Mouse (Mus musculus) heart, embryonic 11.5 days (tissue): ENCODE measurements around the gene Meiob. TPM values are rescaled to one million over a fixed set of nuclear protein-coding genes. Genes with fewer than 3 reads are reported as not detected.

Source experiments
- ATAC-seq: fragments of 200-750 bp; cut with Nextera tagmentation; replicated peaks from 2 replicates; pipeline ENCODE4 v1.8.0; 2017; ENCODE audit warnings: moderate library complexity; ENCODE audit not compliant: insufficient number of reproducible peaks, low FRiP score, low TSS enrichment
- H3K27ac ChIP-seq: fragments of 300-500 bp; sonication (generic); 2 replicates; pipeline ENCODE4 v1.5.1; 2014; ENCODE audit warnings: mild to moderate bottlenecking, low read depth, low read length
- H3K27me3 ChIP-seq: fragments of 300-500 bp; sonication (generic); 2 replicates; pipeline ENCODE4 v1.6.1; 2014; ENCODE audit warnings: mild to moderate bottlenecking, low read length, mixed read lengths; ENCODE audit not compliant: control insufficient read depth, insufficient read depth
- H3K36me3 ChIP-seq: fragments of 300-500 bp; sonication (generic); 2 replicates; pipeline ENCODE4 v1.6.1; 2014; ENCODE audit warnings: mild to moderate bottlenecking, low read length, moderate library complexity, mixed read lengths; ENCODE audit not compliant: control insufficient read depth, insufficient read depth
- H3K4me1 ChIP-seq: fragments of 300-500 bp; sonication (generic); 2 replicates; pipeline ENCODE4 v1.6.1; 2014; ENCODE audit warnings: low read length; ENCODE audit not compliant: control insufficient read depth, insufficient read depth
- H3K4me2 ChIP-seq: fragments of 300-500 bp; sonication (generic); 2 replicates; pipeline ENCODE4 v1.6.1; 2014; ENCODE audit warnings: mild to moderate bottlenecking, moderate library complexity
- H3K4me3 ChIP-seq: fragments of 300-500 bp; sonication (generic); 2 replicates; pipeline ENCODE4 v1.5.1; 2014; ENCODE audit warnings: low read depth, low read length
- H3K9ac ChIP-seq: fragments of 300-500 bp; sonication (generic); 2 replicates; pipeline ENCODE4 v1.6.1; 2014; ENCODE audit warnings: mild to moderate bottlenecking, low read depth, low read length, moderate library complexity
- H3K9me3 ChIP-seq: fragments of 300-500 bp; sonication (generic); replicated peaks from 2 replicates; pipeline ENCODE4 v1.6.1; 2016; ENCODE audit warnings: low read length; ENCODE audit not compliant: control insufficient read depth
- whole genome bisulfite sequencing: fragments of 180-500 bp; shearing (Covaris S2); extraction: QIAGEN DNeasy Blood & Tissue Kit; methylation state at CpG from one replicate; pipeline ENCODE4 v1.1.7; 2014; ENCODE audit not compliant: insufficient replicate concordance; 5-methylcytosine and 5-hydroxymethylcytosine counted together
- polyA plus RNA-seq: library from polyadenylated mRNA; unstranded; fragments of >200 nt; fragmentation: Nextera tagmentation; extraction: Ambion mirVana; gene quantifications from 2 replicates; pipeline ENCODE4 v1.2.1, GENCODE M21; 2014

Gene Meiob
- not detected in 2 replicates for polyA plus RNA-seq

DNA sequence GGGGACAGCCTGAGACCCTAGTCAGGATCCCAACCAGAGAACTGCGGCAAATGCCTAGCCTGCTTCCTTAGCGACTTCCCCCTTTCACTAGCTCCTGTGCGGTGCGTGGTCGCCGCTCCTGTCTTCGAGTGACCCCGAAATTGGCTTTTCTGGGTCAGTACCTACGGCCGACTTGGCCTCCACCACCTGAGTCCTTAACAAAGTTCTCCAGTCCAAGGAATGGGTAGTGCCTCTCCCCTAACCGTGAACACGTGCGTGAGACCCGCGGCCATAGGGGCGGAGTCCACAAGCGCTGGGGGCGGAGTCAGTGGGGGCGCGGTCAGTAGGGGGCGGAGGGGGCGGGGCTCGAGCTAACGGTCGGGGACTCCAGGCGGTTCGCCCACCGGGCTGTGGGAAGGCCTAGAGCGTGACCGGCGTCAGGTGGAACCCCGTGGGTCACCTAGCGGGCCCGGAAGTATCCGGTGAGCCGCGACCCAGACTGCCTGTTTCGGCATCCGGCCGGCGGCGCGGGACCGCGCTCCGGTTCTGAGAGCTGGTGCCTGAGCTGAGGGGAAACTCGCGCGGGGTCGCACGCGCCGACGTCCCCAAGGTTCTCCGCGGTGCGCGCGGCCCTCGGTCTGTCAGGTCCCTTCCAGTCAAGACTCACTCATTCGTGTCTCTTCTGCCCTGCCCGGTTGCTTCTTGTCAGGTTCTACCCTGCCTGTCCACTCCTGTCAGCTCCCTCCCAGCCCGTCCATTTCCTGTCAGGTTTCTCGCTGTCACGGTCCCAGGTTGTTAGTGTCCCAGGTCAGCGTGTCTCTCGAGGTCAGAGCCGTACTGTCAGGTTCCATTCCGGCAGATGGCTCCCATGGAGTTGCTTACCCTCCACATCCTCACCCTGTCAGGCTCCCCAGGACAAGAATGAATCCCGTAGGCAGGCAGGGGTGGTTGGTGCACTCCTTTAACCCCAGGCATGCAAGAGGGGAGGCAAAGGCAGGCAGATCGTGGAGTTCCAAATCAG lies at the start of gene Meiob:
Gene Meiob, plus strand, starts transcription at position 338 of the 1,000 bp plus-strand sequence.
- H3K9ac ChIP-seq: peak within 1 kb of the TSS; percentile 73
- H3K9me3 ChIP-seq: no peaks in the 10 kb centered on the region
- no peaks in the 10 kb centered on the region for H3K36me3 ChIP-seq
- WGBS: under 1% methylated on average over 68 of the region's 71 CpGs
- H3K4me3 ChIP-seq: peak within 1 kb of the TSS; percentile 80
- peak within 1 kb of the TSS; percentile 94 for H3K4me2 ChIP-seq
- no peak within 1 kb of the TSS for H3K27ac ChIP-seq
- ATAC-seq: peak; percentile 77
- no peaks in the 10 kb centered on the region for H3K4me1 ChIP-seq
- H3K27me3 ChIP-seq: peaks cover 21% of the 10 kb centered on the region

DNA sequence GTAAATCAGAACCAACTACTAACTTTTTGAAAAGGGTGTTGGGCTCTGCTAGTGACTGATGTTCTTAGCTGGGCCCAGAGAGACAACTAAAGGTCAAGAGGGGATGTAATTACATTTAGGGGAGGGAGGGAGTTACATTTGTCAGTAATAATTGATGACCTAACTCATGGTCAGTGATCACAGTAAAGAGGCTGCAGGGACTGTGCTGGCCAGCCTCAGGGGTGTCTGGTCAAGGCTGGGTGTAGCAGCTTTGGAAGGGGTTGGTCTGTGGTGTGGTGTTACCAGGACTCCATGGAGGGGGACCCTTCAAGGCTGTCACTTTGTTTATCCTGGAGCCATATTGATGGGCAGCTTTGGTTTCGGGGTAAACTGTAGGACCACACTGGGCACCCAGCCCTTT lies 46.7 kb upstream of the Meiob start:
- H3K4me3 ChIP-seq: no peak overlapping the region
- no peak overlapping the region for H3K9ac ChIP-seq
- no peaks in the 10 kb centered on the region for H3K9me3 ChIP-seq
- no peak overlapping the region for H3K27ac ChIP-seq
- H3K4me2 ChIP-seq: no peak overlapping the region
- no peaks in the 10 kb centered on the region for H3K36me3 ChIP-seq
- peaks cover 10% of the 10 kb centered on the region for H3K4me1 ChIP-seq
- WGBS: 73% methylated on average over 1 of the region's 1 CpGs
- ATAC-seq: no peak
- H3K27me3 ChIP-seq: peaks cover 38% of the 10 kb centered on the region

DNA sequence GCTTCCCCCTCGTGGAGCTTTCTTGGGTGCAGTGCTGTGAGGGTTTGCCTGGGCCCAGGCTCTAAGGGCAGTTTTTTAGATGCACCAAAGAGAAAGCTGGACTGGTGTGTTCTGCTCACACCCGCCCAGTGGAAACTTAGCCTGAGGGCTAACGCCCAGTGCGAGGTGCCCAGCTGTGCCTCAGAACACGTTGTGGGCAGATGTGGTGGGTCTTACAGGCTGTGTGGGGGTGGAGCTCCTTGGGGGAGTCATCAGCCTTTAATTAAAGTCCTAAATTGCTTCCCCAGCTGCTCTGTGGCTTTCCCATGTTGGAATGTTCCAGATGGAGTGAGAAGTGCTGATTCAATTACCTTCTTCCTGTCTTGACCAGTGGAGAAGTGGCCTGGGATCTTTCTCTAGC lies 43.0 kb upstream of the Meiob start:
- 68% methylated on average over 5 of the region's 5 CpGs for WGBS
- Histone ChIP-seq H3K9ac (no peak overlapping the region), H3K4me1 (peaks cover 10% of the 10 kb centered on the region), H3K9me3 (no peaks in the 10 kb centered on the region), H3K4me3 (no peak overlapping the region), H3K4me2 (no peak overlapping the region), H3K36me3 (no peaks in the 10 kb centered on the region), H3K27ac (no peak overlapping the region), H3K27me3 (peaks cover 2% of the 10 kb centered on the region)
- no peak for ATAC-seq

DNA sequence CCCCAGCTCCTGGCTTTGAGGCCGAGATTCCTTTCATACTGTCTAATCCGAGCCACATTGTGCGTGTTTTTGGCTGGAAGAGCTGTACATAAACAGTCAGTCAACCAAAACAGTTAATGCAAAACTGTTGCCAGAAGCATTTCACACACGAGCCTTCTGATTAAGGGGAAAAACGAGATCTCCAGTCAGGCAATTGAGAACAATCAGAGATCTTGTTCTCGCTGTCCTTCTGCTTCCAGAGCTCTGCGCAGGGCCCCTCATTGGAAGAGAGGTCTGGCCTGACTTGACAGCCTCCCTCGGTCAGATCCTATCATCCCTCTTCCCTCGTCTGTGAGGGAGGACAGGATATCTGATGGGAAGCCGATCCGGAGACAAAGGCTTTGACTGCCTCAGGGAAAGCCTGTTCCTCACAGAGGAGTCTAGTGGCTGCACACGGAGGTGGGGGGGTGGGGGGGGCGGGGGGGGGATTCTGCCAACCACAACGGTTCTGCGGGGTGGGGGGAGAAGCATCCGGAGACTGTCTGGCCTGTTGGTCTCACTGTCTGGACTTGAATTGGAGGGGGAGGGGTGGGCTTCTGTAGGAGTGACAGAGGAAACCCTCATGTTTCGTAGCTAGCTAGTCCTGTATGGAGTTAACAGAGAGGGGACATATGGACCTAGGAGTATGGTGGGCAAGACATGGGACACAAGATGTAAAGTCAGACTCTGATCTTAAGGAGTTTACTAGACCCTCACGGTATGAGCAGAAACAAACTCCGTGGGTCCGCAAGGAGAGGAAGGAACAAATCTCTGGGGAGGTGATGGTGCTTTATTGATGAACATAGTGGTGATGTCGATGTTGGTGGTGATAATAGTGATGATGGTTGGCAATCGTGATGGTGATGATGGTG lies 38.8 kb upstream of the Meiob start:
- peak overlapping the region; percentile 38 for H3K4me2 ChIP-seq

DNA sequence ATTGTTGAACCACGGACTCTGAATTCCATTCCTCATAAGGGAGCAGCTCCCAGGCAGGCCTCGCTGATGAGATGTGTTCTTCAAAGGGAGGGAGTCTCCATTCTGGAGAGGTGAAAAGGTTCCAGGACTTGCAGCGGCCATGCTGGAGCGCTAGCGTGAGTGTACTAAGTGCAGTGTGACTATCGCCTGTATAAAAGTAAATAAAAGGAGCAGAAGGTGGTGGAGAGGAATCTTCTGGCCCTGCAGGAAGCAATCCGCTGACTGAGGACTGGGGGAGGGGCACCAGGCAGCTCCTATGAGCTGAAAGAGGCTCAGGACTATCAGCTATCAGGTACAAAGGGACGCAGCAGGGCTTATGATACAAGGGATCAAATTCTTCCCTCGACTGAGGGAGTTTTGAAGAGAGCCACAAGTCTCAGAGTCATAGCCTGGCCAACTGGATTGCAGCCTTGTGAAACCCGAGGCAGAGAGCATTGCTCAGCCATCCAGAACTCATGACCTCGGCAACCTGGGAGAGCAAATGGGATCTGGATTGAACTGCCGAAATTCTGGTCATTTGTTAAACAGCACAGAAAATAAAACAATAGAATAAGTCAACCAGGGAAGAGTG lies 37.7 kb upstream of the Meiob start:
- no peak for ATAC-seq

More for the DNA sequence above, 38.8 kb upstream of the Meiob start:
- H3K36me3 ChIP-seq: no peaks in the 10 kb centered on the region
- H3K27me3 ChIP-seq: 0 out of 2 replicates have a peak, but pooled peaks cover 7% of the 10 kb centered on the region
- H3K9me3 ChIP-seq: no peaks in the 10 kb centered on the region
- H3K4me1 ChIP-seq: peaks cover 14% of the 10 kb centered on the region
- ATAC-seq: no peak
- H3K9ac ChIP-seq: no peak overlapping the region
- 43% methylated on average over 21 of the region's 22 CpGs for WGBS
- H3K27ac ChIP-seq: no peak overlapping the region
- no peak overlapping the region for H3K4me3 ChIP-seq

DNA sequence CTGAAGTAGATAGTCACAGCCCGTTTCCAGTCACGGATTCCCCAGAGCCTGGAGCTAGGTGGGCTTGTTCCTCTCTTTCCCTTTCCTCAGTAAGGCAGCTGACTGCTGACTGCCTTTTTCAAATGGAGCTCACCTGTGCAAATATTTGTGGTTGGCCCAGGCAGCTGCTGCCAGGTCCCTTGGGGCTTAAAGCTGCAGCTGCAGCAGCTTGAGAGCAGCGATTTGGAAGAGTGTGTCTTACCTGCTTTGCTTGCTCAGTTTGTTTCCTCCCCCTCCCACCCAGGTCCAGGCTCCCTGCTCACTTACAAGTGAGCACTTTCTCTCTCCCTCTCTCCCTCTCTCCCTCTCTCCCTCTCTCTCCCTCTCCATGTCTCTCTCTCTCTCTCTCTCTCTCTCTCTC lies 34.9 kb upstream of the Meiob start:
- Histone ChIP-seq H3K27me3 (0 out of 2 replicates have a peak, but pooled peaks cover 7% of the 10 kb centered on the region), H3K27ac (no peak overlapping the region), H3K36me3 (no peaks in the 10 kb centered on the region), H3K4me3 (no peak overlapping the region), H3K9ac (no peak overlapping the region), H3K4me1 (peaks cover 11% of the 10 kb centered on the region), H3K9me3 (no peaks in the 10 kb centered on the region), H3K4me2 (no peak overlapping the region)
- WGBS: 37% methylated on average over 3 of the region's 3 CpGs
- ATAC-seq: no peak

More for the DNA sequence above, 37.7 kb upstream of the Meiob start:
- 23% methylated on average over 12 of the region's 12 CpGs for WGBS
- H3K27ac ChIP-seq: no peak overlapping the region
- peaks cover 14% of the 10 kb centered on the region for H3K4me1 ChIP-seq
- no peaks in the 10 kb centered on the region for H3K36me3 ChIP-seq
- no peak overlapping the region for H3K4me2 ChIP-seq
- 0 out of 2 replicates have a peak, but pooled peaks cover 7% of the 10 kb centered on the region for H3K27me3 ChIP-seq
- no peak overlapping the region for H3K4me3 ChIP-seq
- no peaks in the 10 kb centered on the region for H3K9me3 ChIP-seq
- H3K9ac ChIP-seq: no peak overlapping the region

DNA sequence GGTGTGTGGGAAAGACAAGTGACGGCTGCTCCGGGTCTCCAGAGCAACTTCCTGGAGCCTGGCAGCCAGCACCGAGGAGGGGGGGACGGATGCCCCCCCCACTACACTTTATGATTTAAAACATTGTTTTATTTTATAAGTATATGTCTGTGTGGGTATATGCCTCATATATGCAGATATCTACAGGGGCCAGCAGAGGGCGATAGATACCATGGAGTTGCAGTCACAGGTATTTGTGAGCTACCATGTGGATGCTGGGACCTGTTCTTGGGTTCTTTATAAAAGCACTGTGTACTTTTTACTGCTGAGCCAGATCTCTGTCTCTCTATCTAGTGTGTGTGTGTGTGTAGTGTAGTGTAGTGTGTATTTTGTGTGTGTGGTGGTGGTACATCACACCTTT lies 30.8 kb upstream of the Meiob start:
- WGBS: 72% methylated on average over 5 of the region's 5 CpGs
- H3K9me3 ChIP-seq: no peaks in the 10 kb centered on the region
- no peak overlapping the region for H3K4me3 ChIP-seq
- H3K4me2 ChIP-seq: no peak overlapping the region
- no peak for ATAC-seq
- no peak overlapping the region for H3K27ac ChIP-seq
- no peaks in the 10 kb centered on the region for H3K4me1 ChIP-seq
- H3K9ac ChIP-seq: no peak overlapping the region
- no peaks in the 10 kb centered on the region for H3K36me3 ChIP-seq
- 0 out of 2 replicates have a peak, but pooled peaks cover 3% of the 10 kb centered on the region for H3K27me3 ChIP-seq

DNA sequence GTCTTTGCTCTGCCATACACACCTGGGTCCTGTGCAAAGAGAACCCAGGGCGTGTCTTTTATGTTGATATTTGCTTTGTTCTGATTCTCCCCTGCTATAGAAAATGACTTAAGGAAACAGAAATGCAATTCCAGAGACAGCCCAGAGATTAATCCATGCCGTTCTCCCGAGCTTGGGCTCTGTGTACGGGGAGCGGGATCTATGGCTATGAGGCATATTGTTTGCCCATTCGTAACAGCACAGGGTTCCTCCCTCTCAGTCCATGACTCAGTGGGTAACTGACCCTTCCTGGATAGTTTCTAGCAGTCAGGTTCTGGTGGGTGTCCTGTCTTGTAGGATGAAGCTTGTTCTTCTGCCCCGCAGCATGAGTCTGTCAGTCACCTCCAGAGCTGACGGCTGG lies 28.9 kb upstream of the Meiob start:
- Histone ChIP-seq H3K9ac (no peak overlapping the region), H3K4me3 (no peak overlapping the region), H3K27me3 (peaks cover 2% of the 10 kb centered on the region; the same call in 1 of the 2 replicates), H3K36me3 (no peaks in the 10 kb centered on the region), H3K4me1 (no peaks in the 10 kb centered on the region), H3K9me3 (no peaks in the 10 kb centered on the region), H3K27ac (no peak overlapping the region), H3K4me2 (no peak overlapping the region)
- 82% methylated on average over 8 of the region's 8 CpGs for WGBS
- no peak for ATAC-seq
